Mouse (Mus musculus) E14TG2a.4 (cell line): ENCODE data around the gene Ppif.

Experiments
- CTCF ChIP-seq: conservative IDR thresholded peaks from 2 replicates; pipeline ENCODE4 v1.5.1; 2014; ENCODE audit warnings: low read length
- NANOG ChIP-seq: IDR thresholded peaks from 2 replicates; pipeline ENCODE4 v1.6.1; 2014; ENCODE audit warnings: borderline replicate concordance, low read length, mixed read lengths
- POU5F1 ChIP-seq: IDR thresholded peaks from 2 replicates; pipeline ENCODE4 v1.6.1; 2014; ENCODE audit warnings: low read length, borderline replicate concordance

DNA sequence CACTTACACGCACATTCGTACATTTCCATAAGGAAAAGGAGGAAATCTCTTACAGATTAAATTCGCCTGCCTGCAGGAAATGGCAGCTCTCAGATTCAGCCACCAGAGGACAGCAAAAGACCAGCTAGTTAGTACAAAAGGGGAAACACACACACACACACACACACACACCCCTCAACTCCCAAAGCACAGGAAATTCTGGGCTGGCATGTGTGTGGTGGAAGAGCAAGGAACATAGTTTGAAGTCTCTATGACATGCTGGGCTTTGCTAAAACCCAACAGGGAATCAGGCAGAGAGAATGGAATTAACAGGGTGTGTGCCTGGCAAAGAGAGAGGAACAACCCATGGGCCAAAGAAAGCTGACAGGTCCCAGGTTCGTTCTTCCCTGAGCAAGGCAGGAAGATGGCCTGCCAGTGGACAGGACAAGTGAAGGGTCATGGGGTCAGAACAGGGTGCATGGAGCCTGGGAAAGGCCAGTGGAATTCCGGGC, 13.8 kb downstream of the Ppif start:
- TF ChIP-seq CTCF (peak; percentile 94), POU5F1 (no peak), NANOG (no peak)
